Mouse (Mus musculus) CD8-positive naive resting alpha-beta T cell, adult 2 months (primary cell): ENCODE measurements around the gene Olfr1480.

ENCODE experiments used
- DNase-seq, 2 experiments: peaks; one replicate each; pipeline ENCODE4 v3.0.0; 2022; ENCODE audit warnings: low read depth in 2 of 2, low spot score in 2 of 2

The Olfr1480 gene

DNA sequence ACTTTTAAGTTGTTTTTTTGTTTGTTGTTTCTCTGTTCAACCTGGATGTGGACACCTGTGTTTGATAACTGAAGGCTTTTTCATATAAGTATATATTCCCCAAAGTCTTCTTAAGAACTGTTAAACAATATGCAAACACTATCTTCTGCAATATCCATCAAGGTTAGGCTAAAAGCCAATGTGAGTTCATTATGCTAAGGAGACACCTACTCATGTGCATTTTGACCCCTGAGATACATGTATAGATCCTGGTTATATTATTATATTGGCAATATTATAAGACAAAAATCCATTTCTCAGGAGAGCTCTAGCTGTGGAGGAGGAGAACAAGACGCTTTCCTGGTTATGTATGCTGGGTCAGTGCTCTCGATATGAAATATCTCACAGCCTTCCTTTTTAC is at the start of gene Olfr1480:
Gene Olfr1480, plus strand, starts transcription at position 301 of the 400 bp plus-strand sequence.
- no peak for DNase-seq

DNA sequence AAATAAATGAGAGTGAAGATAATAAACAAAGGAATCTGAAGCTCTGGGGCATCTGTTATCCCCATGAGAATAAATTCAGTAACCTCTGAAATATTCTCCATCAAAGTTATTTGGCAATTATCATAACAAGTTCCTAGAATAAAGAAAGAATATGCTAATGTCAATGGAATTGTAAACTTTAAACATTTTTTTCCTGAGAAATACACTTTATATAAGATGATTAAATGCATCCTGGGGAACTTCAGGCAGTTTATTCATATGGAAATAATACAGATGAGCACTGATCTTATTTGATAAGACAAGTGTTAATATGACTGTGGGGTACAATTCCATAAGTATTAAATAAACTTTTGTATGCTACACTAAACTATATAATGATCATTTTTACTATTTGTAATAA is 47.6 kb upstream of the Olfr1480 start, which contains the start of gene Olfr1475:
Gene Olfr1475, minus strand, starts transcription at position 101 of the 400 bp plus-strand sequence.
- no peak for DNase-seq

DNA sequence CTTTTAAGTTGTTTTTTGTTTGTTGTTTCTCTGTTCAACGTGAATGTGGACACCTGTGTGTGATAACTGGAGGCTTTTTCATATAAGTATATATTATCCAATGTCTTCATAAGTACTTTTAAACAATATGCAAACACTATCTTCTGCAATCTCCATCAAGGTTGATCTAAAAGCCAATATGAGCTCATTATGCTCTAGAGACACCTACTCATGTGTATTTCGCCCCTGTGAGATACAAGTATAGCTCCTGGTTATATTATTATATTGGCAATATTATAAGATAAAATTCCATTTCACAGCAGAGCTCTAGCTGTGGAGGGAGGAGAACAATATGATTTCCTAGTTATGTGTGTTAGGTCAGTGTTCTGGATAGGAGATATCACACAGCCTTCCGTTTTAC is 27.5 kb upstream of the Olfr1480 start, which contains the start of gene Olfr1477:
Gene Olfr1477, plus strand, starts transcription at position 301 of the 400 bp plus-strand sequence.
- DNase-seq, result no peak
